Mouse (Mus musculus) heart, embryonic 12.5 days (tissue): ENCODE measurements around the gene Tex38. TPM values are rescaled to one million over a fixed set of nuclear protein-coding genes. Genes with fewer than 3 reads are reported as not detected.

Source experiments
- ATAC-seq: fragments of 200-750 bp; cut with Nextera tagmentation; 2 replicates; pipeline ENCODE4 v1.8.0; 2017; ENCODE audit warnings: moderate TSS enrichment, moderate library complexity; ENCODE audit not compliant: insufficient number of reproducible peaks, low FRiP score
- H3K27ac ChIP-seq: fragments of 300-500 bp; sonication (generic); 2 replicates; pipeline ENCODE4 v1.5.1; 2016; ENCODE audit warnings: mild to moderate bottlenecking, moderate library complexity; ENCODE audit not compliant: poor library complexity, severe bottlenecking
- H3K27me3 ChIP-seq: fragments of 300-500 bp; sonication (generic); replicated peaks from 2 replicates; pipeline ENCODE4 v1.6.1; 2016; ENCODE audit warnings: mild to moderate bottlenecking, moderate library complexity
- H3K36me3 ChIP-seq: fragments of 300-500 bp; sonication (generic); 2 replicates; pipeline ENCODE4 v1.6.1; 2016; ENCODE audit warnings: mild to moderate bottlenecking, moderate library complexity
- H3K4me1 ChIP-seq: fragments of 300-500 bp; sonication (generic); replicated peaks from 2 replicates; pipeline ENCODE4 v1.6.1; 2016; ENCODE audit warnings: mild to moderate bottlenecking
- H3K4me2 ChIP-seq: fragments of 300-500 bp; sonication (generic); 2 replicates; pipeline ENCODE4 v1.6.1; 2016; ENCODE audit warnings: mild to moderate bottlenecking, moderate library complexity
- H3K4me3 ChIP-seq: fragments of 300-500 bp; sonication (generic); 2 replicates; pipeline ENCODE4 v1.5.1; 2016; ENCODE audit warnings: mild to moderate bottlenecking
- H3K9ac ChIP-seq: fragments of 300-500 bp; sonication (generic); 2 replicates; pipeline ENCODE4 v1.6.1; 2016; ENCODE audit warnings: mild to moderate bottlenecking, moderate library complexity
- H3K9me3 ChIP-seq: fragments of 300-500 bp; sonication (generic); replicated peaks from 2 replicates; pipeline ENCODE4 v1.6.1; 2016; ENCODE audit warnings: mild to moderate bottlenecking, moderate library complexity
- WGBS: fragments of 180-500 bp; shearing (Covaris S2); methylation state at CpG from one replicate; pipeline ENCODE4 v1.1.7; 2016; 5-methylcytosine and 5-hydroxymethylcytosine counted together
- polyA plus RNA-seq: library from polyadenylated mRNA; unstranded; fragments of >200 nt; fragmentation: Nextera tagmentation; extraction: Ambion mirVana; gene quantifications from 2 replicates; pipeline ENCODE4 v1.2.1, GENCODE M21; 2016

Gene Tex38
- polyA plus RNA-seq, 1 experiment from 2014 or later, result 0.22 TPM

GRCm38 (mm10) chr4:115767647-115768467 lies 13.0 kb downstream of the Tex38 start:
- H3K4me1 ChIP-seq, result no peaks in the 10 kb centered on the region
- H3K4me3 ChIP-seq, result no peak overlapping the region
- H3K4me2 ChIP-seq, result no peak overlapping the region
- peaks cover 61% of the 10 kb centered on the region for H3K36me3 ChIP-seq
- no peak overlapping the region for H3K27ac ChIP-seq
- H3K9me3 ChIP-seq, result no peaks in the 10 kb centered on the region
- WGBS, result 79% methylated on average over 11 of the region's 11 CpGs
- H3K27me3 ChIP-seq, result no peaks in the 10 kb centered on the region
- H3K9ac ChIP-seq, result no peak overlapping the region
- no peak for ATAC-seq

GRCm38 (mm10) chr4:115764581-115764980 lies 16.2 kb downstream of the Tex38 start:
- Histone ChIP-seq H3K36me3 (peaks cover 64% of the 10 kb centered on the region), H3K9me3 (no peaks in the 10 kb centered on the region), H3K4me1 (no peaks in the 10 kb centered on the region), H3K4me3 (no peak overlapping the region), H3K4me2 (no peak overlapping the region), H3K9ac (no peak overlapping the region), H3K27ac (no peak overlapping the region), H3K27me3 (no peaks in the 10 kb centered on the region)
- ATAC-seq, result no peak
- 94% methylated on average over 11 of the region's 11 CpGs for WGBS

GRCm38 (mm10) chr4:115761206-115761605 lies 19.6 kb downstream of the Tex38 start:
- Histone ChIP-seq H3K4me2 (no peak overlapping the region), H3K27ac (no peak overlapping the region), H3K9ac (no peak overlapping the region), H3K27me3 (no peaks in the 10 kb centered on the region), H3K36me3 (peaks cover 53% of the 10 kb centered on the region), H3K4me1 (no peaks in the 10 kb centered on the region), H3K4me3 (no peak overlapping the region), H3K9me3 (no peaks in the 10 kb centered on the region)
- ATAC-seq, result no peak
- 79% methylated on average over 3 of the region's 3 CpGs for WGBS

- no peak overlapping the region for H3K4me2 ChIP-seq
- WGBS, result 97% methylated on average over 1 of the region's 1 CpGs
Observed at GRCm38 (mm10) chr4:115754851-115755250, 26.0 kb downstream of the Tex38 start.

GRCm38 (mm10) chr4:115754101-115754500 lies 26.7 kb downstream of the Tex38 start:
- no peak for ATAC-seq

More at GRCm38 (mm10) chr4:115754851-115755250, 26.0 kb downstream of the Tex38 start:
- H3K4me3 ChIP-seq, result no peak overlapping the region
- no peaks in the 10 kb centered on the region for H3K27me3 ChIP-seq
- no peak for ATAC-seq
- no peak overlapping the region for H3K9ac ChIP-seq
- H3K4me1 ChIP-seq, result no peaks in the 10 kb centered on the region
- no peak overlapping the region for H3K27ac ChIP-seq
- H3K9me3 ChIP-seq, result no peaks in the 10 kb centered on the region
- peaks cover 39% of the 10 kb centered on the region for H3K36me3 ChIP-seq

GRCm38 (mm10) chr4:115749336-115749735 lies 31.5 kb downstream of the Tex38 start:
- H3K27me3 ChIP-seq, result no peaks in the 10 kb centered on the region
- 0 out of 2 replicates have a peak, but pooled peaks cover 2% of the 10 kb centered on the region for H3K9me3 ChIP-seq
- peaks cover 43% of the 10 kb centered on the region for H3K36me3 ChIP-seq
- no peak overlapping the region for H3K4me2 ChIP-seq
- no peak overlapping the region for H3K4me3 ChIP-seq
- H3K9ac ChIP-seq, result no peak overlapping the region
- H3K27ac ChIP-seq, result no peak overlapping the region
- 52% methylated on average over 1 of the region's 1 CpGs for WGBS
- ATAC-seq, result no peak
- H3K4me1 ChIP-seq, result no peaks in the 10 kb centered on the region

More at GRCm38 (mm10) chr4:115754101-115754500, 26.7 kb downstream of the Tex38 start:
- Histone ChIP-seq H3K36me3 (peaks cover 41% of the 10 kb centered on the region), H3K9ac (no peak overlapping the region), H3K27me3 (no peaks in the 10 kb centered on the region), H3K4me1 (no peaks in the 10 kb centered on the region), H3K4me3 (no peak overlapping the region), H3K27ac (no peak overlapping the region), H3K4me2 (no peak overlapping the region), H3K9me3 (0 out of 2 replicates have a peak, but pooled peaks cover 2% of the 10 kb centered on the region)
- WGBS, result 93% methylated on average over 3 of the region's 3 CpGs

- H3K4me3 ChIP-seq, result no peak overlapping the region
- 0 out of 2 replicates have a peak, but pooled peaks cover under 1% of the 10 kb centered on the region for H3K4me1 ChIP-seq
- H3K27ac ChIP-seq, result no peak overlapping the region
- ATAC-seq, result no peak
- no peaks in the 10 kb centered on the region for H3K27me3 ChIP-seq
- no peak overlapping the region for H3K9ac ChIP-seq
- H3K36me3 ChIP-seq, result peaks cover 35% of the 10 kb centered on the region
- 0 out of 2 replicates have a peak, but pooled peaks cover 2% of the 10 kb centered on the region for H3K9me3 ChIP-seq
- no peak overlapping the region for H3K4me2 ChIP-seq
- WGBS, result 79% methylated on average over 1 of the region's 1 CpGs
Observed at GRCm38 (mm10) chr4:115748181-115748580, 32.6 kb downstream of the Tex38 start.

- Histone ChIP-seq H3K27me3 (no peaks in the 10 kb centered on the region), H3K9me3 (no peaks in the 10 kb centered on the region), H3K9ac (no peak overlapping the region), H3K36me3 (peaks cover 31% of the 10 kb centered on the region), H3K27ac (no peak overlapping the region), H3K4me3 (no peak overlapping the region), H3K4me1 (peaks cover 20% of the 10 kb centered on the region), H3K4me2 (no peak overlapping the region)
- WGBS, result 53% methylated on average over 4 of the region's 4 CpGs
- no peak for ATAC-seq
Observed at GRCm38 (mm10) chr4:115743096-115743495, 37.7 kb downstream of the Tex38 start.

- H3K9ac ChIP-seq, result no peak overlapping the region
- H3K36me3 ChIP-seq, result peaks cover 29% of the 10 kb centered on the region
- H3K9me3 ChIP-seq, result no peaks in the 10 kb centered on the region
- no peak for ATAC-seq
- H3K4me3 ChIP-seq, result no peak overlapping the region
- no peak overlapping the region for H3K27ac ChIP-seq
- peaks cover 20% of the 10 kb centered on the region for H3K4me1 ChIP-seq
- no peak overlapping the region for H3K4me2 ChIP-seq
- no peaks in the 10 kb centered on the region for H3K27me3 ChIP-seq
Observed at GRCm38 (mm10) chr4:115742658-115743057, 38.2 kb downstream of the Tex38 start.

- H3K9me3 ChIP-seq, result no peaks in the 10 kb centered on the region
- peak overlapping the region; percentile 88 for H3K9ac ChIP-seq
- H3K4me3 ChIP-seq, result peak overlapping the region; percentile 87
- 38% methylated on average over 13 of the region's 13 CpGs for WGBS
- ATAC-seq, result no peak
- peaks cover 24% of the 10 kb centered on the region for H3K36me3 ChIP-seq
- peaks cover 20% of the 10 kb centered on the region for H3K4me1 ChIP-seq
- H3K4me2 ChIP-seq, result peak overlapping the region; percentile 68
- 0 out of 2 replicates have a peak, but pooled peaks cover 9% of the 10 kb centered on the region for H3K27me3 ChIP-seq
- no peak overlapping the region for H3K27ac ChIP-seq
Observed at GRCm38 (mm10) chr4:115738481-115738985, 42.3 kb downstream of the Tex38 start.

- H3K36me3 ChIP-seq, result peaks cover 20% of the 10 kb centered on the region
- ATAC-seq, result peak; percentile 100
- H3K9me3 ChIP-seq, result no peaks in the 10 kb centered on the region
- 0 out of 2 replicates have a peak, but pooled peaks cover 11% of the 10 kb centered on the region for H3K27me3 ChIP-seq
- peak within 1 kb of the TSS; percentile 87 for H3K4me3 ChIP-seq
- peak within 1 kb of the TSS; percentile 87 for H3K27ac ChIP-seq
- H3K4me2 ChIP-seq, result peak within 1 kb of the TSS; percentile 68
- WGBS, result under 1% methylated on average over 45 of the region's 45 CpGs
- peak within 1 kb of the TSS; percentile 88 for H3K9ac ChIP-seq
- H3K4me1 ChIP-seq, result peaks cover 15% of the 10 kb centered on the region
Observed at GRCm38 (mm10) chr4:115737551-115738041, 43.2 kb downstream of the Tex38 start, which contains the start of gene Efcab14. TSS of gene Efcab14 (plus strand) at chr4:115737744.
